Mouse (Mus musculus): ENCODE results near the gene Fhdc1.

Gene Fhdc1

DNA sequence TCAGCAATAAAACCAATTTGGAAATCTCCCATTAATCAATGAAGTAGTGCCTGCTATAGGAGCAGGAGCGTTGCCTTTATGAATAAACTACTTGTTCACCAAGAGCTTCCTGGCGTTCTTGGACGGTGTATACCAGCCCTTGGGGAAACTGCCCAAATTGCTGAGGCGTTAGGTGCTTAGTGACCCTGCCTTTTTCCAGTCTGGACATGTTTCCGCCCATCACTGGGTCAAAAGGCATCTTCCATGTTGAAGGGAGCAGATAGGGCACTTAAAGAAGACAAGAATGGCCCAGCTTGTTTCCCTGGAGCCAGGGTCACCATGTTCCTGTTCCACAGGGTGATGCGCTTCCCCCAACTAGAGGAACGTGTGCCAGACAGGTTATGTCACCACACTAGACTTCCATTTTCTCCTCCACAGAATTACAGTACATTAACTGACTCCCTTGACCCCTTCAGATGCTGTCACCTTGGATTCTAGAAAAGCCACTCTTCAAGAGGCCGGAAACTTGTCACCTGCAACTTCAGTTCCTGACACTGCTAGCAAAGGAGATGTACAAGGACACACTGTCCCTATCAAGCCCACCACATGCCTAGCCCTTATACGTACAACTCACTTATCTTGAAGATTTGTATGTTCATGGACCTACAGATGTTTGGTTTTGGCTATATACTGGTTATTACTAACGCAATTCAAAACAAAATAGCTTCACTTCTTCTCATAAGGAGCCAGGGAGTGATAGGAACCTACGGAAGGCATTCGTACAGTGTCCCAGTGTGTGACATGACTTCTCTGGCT is 5.1 kb downstream of the Fhdc1 start:
- in situ Hi-C loops (cut with MboI, MseI): no loop called here

DNA sequence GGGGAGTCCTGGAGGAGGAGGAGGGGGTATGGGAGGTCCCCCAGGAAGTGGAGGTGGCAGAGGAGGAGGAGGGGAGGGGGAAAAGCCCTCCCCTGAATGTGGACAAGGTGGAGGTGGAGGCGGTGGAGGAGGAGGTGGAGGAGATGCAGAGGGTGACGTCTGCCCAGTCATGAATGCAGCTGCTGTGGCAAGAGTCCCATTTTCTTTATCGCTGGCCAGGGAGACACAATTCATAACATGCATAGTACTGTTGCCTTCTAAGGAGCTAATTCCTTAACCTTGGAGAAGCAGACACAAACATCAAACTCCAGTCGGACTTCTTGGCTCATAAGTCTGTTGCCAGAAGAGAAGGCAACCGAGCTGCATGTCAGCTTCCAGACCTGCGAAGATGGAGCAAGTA is 5.8 kb downstream of the Fhdc1 start:
- in situ Hi-C loops (cut with MboI, MseI): no loop called here

DNA sequence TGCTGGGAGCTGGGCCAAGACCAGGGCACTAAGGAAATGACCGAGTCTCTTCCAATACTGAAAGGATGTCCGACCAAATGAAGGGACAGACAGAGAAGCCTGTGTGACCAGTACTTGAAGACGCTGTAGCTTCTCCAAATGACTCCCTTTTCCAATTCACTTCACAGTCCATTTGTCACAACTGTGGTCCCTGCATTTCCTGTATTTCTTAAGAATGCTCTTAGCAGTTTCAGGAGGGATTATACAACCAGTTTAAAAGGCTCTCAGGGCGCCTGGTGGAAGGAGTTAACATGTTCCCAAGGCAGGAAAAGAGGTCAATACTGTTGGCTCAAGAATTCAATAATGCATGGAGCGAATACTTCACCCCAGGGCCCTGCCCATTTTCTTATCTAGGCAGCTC is 7.3 kb downstream of the Fhdc1 start:
- in situ Hi-C loops (cut with MboI, MseI): no loop called here

DNA sequence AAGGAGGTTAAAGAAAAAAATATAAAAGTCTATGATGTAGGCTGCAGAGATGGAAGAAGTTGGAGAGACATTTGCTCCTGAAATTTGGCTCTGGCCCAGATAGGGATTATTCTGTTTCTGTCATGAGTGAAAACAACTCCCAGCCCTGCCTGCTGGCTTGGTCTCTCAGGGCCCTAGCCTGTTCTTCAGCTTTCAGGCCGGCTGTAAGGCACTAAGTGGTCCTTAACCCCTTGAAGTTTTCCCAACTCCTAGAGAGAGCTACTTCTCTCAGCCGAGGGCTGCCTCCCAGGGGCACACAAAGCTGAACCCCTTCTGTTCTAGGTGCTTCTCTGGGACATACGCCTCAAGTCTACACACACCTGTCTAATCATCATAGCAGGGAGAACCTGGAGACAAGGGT is 7.7 kb downstream of the Fhdc1 start:
- in situ Hi-C loops (cut with MboI, MseI): no loop called here

DNA sequence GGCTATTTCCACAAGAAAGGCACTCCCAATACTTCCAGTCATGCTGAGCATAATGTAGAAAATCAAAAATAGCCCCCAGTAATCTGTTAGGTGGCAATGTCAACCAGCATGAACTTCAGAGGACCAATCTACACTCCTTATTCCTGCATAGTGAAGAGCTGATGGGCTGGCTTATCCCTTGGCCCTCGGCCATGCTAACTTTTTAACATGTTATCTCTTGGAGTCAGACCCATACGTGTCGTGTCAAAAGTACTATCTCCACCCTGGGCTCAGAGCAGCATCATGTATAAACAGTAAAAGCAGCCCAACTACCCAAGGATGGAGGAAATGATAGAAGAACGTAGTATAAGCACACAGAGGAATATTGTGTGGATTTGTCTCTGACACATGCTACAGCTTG is 9.1 kb downstream of the Fhdc1 start:
- in situ Hi-C loops (cut with MboI, MseI): no loop called here

DNA sequence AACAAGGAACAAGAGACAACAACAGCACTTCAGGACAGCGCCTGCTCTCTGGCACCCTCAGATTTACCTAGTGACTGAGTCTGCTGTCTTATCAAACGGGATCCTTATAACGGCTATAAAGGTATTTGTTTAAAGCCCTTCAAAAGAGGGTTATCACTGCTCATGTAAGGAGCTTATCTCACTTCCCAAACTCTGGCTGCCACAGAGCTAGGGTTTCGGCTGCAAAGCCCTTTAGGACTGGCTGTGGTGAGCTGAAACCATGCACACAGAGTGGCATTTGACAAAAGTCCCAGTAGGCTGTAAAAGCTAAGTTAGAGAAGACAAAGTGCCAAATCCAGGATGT is 12.1 kb downstream of the Fhdc1 start:
- in situ Hi-C loops (cut with MboI, MseI): no loop called here

DNA sequence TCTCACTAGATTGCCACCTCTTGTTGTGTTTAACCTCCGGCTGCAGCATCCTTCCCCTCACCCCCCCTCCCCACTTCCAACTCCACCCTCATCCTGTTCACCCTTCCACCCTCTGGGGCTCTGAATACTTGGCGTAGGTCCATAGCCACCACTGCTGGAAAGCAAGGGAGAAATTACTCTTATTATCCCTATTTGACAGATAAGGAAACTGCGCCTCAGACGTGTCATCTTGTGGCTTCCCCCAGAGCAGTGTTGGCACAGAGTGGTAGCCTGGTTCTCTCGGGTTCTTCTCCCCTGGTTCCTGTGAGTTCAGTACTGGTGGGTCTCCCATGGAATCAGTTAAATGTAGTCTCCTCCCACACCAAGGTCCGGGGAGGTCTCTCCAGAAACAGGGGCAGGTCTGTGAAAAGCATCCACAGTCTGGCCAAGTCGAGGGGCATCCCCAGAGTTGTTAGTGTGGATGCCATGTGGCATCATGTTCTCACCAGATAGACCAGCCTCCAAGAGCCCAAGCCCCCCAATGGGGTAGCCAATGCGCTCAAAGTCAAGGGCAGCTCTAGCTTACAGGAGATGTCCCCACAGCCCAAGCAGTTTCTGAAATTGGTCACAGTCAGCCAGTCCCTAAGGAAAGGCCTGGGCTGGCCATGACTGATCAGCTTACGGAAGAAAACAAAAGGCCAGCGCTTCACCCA is 12.7 kb downstream of the Fhdc1 start:
- in situ Hi-C loops (cut with MboI, MseI): no loop called here

DNA sequence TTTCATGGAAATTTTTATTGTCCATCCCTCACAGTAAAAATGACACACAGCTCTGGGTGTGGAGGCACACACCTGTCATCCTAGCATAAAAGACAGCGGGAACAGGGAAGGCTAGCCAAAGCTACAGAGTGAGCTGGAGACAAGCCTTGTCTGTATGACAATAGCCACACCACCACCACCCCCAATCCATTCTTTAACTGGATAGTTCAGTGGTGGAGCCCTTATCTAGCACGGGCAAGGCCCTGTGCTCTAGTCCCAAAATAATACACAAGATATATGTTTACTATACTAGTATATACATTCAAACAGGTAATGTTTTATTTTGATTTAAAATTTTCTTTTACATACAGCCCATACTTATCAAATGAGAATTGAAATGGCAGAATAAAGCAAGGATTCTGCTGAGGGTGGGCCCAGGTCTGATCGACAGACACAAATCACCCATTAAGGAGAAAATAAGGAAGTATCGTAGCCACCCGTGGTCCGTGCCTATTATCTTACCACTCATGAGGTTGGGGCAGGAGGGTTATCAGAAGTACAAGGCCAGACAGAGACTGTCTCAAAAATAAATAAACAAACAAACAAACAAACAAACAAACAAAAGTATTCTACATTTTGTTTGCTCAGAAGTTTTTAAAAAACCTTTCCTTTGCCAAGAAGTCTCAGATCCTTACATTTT is 14.3 kb downstream of the Fhdc1 start:
- in situ Hi-C loops (cut with MboI, MseI): no loop called here

DNA sequence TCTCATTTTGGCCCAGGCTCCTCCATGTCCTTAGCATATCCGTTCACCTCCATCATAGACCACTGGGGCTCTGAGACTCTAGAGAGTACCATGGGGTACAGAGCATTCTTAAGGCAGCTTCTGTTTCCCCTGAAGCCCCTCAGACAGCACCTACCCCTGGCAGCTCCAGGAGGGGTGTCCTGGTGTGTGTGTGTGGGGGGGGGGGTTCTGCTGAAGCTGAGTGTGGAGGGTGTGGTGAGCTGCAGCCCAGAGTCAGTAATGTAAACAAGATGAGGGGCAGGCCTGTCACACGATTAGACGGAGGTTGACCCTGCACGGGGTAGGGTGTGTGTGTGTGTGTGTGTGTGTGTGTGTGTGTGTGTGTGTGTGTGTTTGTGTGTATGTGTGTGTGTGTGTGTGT is 18.5 kb downstream of the Fhdc1 start:
- in situ Hi-C loops (cut with MboI, MseI): loop anchor here in 1 of 2 experiments (5.0 kb wide), 1 partner anchor 104 kb away; no protein-coding TSS in a partner anchor

DNA sequence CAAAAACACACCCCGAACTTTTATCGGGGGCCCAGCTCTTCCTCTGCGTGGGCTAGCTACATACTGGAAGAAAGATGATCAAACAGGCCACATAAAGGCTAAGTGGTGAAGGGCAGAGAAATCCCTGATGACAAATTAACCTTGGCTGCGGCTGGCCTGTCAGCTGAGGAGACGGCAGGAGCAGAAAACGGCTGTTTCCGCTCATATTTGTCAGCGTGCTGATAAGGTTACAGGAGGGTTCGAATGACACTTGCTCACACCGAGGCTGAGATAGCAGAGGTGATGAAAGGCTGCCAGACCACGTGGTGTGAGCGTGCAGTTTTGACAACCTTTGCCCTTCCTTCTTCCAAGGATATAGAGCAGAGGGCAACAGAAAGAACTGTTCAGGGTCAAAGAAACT is 19.3 kb downstream of the Fhdc1 start:
- in situ Hi-C loops (cut with MboI, MseI): loop anchor here in 1 of 2 experiments (5.0 kb wide), 1 partner anchor 104 kb away; no protein-coding TSS in a partner anchor

DNA sequence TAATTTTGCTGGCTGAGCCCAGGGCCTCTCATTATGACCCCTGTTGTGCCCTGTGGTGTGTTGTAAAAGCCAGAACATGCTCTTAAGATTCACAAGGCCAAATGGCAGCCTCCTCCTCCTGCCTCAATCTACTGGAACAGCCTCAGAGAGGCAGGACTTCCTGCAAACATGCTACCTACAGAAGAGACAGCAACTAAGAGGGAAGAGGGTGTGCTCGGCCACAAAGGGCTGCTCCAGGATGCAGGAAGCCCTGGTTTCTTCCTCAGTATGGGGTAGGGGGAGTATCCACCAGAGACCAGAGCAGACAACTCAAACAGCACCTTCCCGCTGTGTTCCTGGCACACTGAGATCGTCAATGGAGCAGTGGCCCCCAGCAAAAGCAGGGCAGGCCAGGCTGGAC is 19.7 kb downstream of the Fhdc1 start:
- in situ Hi-C loops (cut with MboI, MseI): loop anchor here in 1 of 2 experiments (5.0 kb wide), 1 partner anchor 103 kb away; no protein-coding TSS in a partner anchor

DNA sequence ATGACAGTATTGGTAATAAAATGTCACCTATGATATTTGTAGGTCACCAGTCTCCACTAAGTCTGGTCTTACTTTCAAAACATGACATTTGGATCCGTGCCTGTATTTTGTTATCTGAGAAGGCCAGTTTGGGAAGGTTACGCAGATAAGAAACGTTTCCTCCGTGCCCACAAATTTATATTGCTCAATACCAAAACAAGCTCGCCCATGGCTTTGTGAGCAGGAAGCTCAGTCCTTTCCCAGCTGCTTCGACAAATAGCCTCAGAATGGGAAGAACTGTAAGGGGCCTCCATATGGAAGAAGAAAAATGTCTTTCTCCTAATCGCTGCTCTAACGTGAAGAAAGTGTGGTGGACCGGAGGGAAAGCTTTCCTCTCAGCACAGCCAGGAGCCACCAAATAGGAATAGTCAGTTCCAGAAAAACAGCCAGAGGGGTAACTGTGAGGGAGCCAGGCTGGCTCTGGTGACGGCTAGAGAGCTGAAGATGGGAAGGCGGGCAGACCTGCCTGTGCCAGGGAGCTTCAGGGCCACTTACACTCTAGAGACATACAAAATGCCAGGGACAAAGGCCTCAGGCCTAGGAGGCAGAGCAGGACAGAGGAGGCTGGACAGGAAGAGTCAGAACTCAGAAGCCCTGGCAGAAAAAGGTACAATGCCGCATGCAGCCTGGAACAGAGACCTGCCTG is 24.4 kb downstream of the Fhdc1 start:
- in situ Hi-C loops (cut with MboI, MseI): loop anchor here in 1 of 2 experiments (5.0 kb wide), 1 partner anchor 71 kb away; no protein-coding TSS in a partner anchor

DNA sequence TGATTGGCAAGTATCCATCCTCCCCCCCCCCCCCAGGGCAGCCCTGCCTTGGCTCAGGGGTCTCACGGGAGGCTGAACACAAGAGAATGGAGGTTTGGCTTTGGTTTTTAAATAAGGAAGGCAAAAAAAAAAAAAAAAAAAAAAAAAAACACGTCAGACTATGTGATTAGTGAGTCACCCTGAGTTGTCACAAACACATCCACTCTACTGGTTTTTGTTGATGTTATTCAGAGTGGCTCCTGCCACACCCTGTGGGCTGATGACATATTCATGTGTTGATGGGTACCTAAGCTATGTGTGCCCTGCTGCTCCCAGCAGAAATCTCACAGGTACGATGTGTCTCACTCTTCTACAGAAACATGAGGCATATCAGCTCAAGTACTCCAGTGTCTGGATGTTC is 29.6 kb downstream of the Fhdc1 start:
- in situ Hi-C loops (cut with MboI, MseI): no loop called here

DNA sequence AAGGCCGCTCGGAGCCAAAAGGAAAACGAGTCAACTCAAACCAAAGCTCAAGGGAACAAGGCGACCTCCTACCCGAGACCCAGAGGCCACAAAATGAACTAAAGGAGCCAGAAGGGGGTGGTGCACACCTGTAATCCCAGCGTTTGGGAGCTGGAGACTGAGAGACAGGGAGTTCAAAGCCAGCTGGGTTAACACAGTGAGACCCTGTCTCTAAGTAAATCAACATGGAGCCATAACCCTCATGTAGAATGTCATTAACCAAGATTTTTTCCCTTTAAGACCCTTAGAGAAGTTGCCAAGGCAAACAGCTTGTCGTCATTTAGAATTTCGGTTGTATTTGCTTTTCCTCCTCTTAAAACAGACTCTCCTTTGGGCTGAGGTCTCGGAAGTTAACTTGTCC is 31.2 kb downstream of the Fhdc1 start:
- in situ Hi-C loops (cut with MboI, MseI): no loop called here

DNA sequence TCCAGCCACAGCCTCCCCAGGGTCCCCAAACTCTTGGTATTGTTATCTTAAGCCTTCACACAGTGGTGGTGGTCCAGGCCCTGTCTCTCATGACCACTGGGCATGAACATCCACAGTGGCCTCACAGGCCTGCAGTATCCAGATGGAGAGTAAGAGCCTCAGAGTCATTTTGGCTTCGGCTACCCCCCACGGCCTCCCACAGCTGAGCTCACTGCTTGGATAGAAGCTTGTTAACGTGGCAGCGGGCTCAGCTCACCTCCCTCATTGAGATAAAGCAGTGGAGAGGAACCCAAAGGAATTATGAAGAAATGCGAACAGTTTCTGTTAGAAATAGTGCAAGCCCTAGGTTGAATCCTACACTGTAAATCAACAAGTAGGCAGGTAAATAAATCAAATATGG is 32.4 kb downstream of the Fhdc1 start:
- in situ Hi-C loops (cut with MboI, MseI): no loop called here

DNA sequence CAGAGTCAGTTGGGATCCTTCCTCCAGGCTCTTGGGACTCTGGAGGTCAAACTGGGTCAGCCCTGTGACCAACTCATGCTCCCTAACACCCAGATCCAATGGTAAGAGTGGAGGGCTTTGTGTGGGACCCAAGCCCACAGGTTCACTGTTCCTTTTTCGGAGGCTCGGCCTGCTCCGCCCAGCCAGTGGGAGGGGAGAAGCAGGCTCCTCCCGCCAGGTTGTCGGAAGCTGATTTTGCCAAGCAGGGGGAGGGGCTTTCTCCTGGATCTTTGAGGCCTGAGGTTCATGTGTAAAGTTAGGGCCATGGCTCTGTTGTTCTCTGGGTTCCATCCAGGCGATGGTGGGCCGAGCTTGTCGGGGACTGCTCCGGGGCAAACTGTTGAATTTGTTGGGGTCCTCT is 34.4 kb downstream of the Fhdc1 start:
- in situ Hi-C loops (cut with MboI, MseI): no loop called here

DNA sequence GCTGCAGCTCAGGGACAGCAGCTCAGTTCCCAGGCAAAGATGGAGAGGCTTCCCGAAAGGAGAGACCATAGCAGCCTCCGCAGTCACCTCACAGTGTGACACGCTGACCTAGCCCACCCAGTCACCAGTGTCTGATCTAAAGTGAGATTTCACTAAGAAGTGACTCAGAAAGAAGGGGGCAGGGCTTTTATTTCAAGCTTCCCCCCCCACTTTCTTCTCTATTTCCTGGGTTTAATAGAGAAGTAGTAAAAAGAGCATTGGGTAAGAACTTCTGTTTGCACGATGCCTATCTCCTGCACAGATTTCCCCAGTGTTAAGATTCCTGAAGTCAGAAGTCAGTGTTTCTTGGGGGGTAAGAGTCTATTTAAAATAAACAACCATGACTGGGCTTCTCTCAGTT is 37.3 kb downstream of the Fhdc1 start:
- in situ Hi-C loops (cut with MboI, MseI): no loop called here

DNA sequence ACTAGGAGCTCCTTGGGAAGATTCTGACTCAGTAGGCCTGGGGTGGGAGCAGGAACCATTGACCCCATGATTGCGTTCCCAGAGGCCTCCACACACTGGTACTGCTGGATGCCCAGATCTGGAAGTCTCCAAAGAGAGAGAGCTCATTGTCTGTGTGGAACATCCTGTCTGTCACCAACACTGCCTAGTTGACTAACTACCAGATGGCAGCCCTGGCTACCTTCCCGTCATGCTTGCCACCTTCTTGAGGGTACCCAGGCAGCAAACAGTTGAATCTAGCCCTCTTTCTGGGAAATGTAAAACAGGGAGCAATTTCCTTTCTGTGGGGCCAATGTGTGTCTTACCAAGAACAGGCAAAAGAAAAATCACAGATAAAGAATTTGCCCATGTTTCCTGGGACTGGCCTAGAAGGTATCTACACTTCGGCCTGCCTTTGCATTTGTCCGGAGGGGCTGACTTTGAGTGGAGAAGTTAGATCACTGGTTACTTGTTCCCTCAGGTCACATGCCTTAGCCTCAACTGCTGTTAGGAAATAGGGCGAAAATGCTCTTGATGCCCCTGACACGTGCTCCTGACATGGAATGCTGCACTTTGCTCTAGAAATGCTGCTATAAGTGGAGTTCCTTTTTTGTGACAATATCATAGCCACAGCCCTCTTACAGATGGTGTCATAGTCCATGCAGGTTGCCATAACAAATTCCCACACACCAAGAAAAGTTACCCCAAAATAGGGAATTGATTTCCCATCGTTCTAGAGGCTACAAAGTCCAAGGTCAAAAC is 40.6 kb downstream of the Fhdc1 start:
- in situ Hi-C loops (cut with MboI, MseI): no loop called here

DNA sequence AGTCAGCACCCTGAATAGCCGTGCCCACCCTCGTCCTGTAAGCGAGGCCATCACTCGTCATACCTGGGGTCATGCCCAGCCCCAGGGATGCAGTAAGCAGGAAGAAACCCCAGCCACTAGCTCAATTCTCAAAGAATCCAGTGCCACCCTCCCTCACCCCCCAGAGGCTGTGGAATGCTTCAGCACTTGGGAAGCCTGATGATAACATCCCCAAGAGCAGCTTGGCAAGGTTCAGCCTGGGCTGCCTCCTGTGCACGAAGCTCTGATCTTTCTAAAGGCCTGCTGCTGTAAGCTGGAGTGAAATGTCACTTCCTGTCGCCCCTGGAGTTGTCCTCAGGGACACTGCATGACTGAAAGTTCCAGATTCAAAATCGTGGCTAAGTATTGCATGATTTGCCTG is 41.4 kb downstream of the Fhdc1 start:
- in situ Hi-C loops (cut with MboI, MseI): no loop called here

DNA sequence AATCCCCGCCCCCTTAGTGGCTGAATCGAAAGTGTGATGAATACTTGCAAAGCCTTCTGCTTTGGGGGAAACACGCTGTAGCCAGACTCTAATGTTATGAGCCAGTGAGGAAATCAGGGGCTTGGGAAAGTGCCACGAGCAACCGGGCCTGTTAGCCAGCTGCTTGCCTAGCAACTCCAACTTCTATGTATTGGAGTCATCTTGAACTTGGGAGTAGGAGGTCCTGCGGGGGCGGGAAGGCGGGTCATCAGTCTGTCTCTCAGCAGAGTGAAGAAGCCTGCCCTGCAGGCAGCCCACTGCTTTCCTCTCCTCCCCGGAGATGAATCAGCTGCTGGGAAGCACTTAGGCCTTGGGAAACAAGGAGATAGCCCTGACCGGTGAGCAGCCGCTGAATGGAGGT is 42.1 kb downstream of the Fhdc1 start:
- in situ Hi-C loops (cut with MboI, MseI): no loop called here

DNA sequence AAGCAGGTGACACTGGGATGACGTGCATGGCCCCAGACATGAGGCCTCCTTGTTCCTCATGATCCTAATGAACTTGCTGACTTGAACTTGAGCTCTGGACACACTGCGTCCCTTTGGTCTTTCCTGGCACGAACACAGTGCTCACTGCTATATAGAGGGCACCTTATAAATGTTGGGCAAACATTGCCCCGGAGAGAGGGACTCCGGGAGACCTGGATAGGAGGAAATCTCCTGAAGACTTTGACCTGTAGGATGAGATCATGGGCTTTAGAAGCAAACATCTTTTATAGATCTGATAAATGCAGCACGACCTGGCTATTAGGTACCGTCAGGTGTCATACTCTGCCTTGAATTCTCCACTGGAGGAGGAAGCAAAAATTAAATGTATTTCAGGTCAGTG is 43.3 kb downstream of the Fhdc1 start:
- in situ Hi-C loops (cut with MboI, MseI): no loop called here

Measured in T-helper 17 cell (primary cell).